Mouse (Mus musculus): ENCODE measurements around the gene Npdc1. TPM values are rescaled to one million over a fixed set of nuclear protein-coding genes. Genes with fewer than 3 reads are reported as not detected.
"Not testable (repeated sequence)": the region's sequence is repeated elsewhere in the genome, so short reads cannot be mapped to it uniquely, and the experiment has no call there.

Npdc1 gene
- total RNA-seq, 2 experiments from 2014 or later = 41.2 to 45.9 TPM

- DNase-seq (ENCODE audit: low spot score in 2 of 2) = peak in 1 of 2 experiments; percentile 70
Observed at GRCm38 (mm10) chr2:25394281-25395221, 4.6 kb upstream of the Npdc1 start.

DNA sequence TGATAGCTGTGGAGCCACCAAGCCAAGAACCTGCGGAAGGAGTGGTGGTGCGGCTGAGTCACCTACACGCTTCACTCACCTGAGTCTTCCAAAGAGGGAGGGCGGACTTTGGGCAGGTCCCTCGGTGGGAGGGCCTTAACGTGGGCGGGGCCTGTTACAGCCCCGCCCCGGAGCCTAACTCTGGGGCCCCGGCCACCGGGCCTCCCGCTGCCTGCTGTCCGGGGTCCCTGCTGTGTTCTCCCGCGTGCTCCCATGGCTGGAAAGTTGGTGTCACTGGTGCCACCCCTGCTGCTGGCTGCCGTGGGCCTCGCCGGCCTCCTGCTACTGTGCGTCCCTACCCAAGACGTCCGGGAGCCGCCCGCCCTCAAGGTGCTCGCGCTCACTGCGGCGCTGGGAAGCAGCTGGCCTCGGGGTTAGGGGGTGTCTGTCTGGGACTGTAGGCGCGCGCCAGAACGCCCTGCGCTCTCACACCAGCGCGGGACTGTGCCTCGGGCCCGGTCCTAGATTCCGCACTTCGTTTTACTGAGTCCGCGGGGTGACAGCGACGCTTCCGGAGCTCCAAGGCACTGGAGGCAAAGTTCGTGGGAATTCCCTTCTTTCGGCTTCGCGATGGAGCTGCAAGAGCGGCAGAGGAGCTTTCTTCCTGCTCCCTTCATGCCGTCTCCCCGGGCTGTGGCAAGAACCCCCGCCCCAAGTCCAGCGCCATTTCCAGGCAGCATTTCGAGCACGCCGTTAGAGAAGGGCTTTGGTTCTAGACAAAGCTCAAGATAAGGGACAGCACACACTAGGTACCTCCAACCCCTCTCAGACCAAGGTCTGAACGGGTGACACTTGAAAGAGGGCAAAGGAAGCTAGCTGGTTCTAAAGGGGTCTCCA is 3.2 kb upstream of the Npdc1 start, which contains the start of gene Entpd2:
Gene Entpd2, plus strand, starts transcription at position 154 of the 876 bp plus-strand sequence.
- DNase-seq (ENCODE audit: low spot score in 2 of 2) = peak in 1 of 2 experiments; percentile 41

GRCm38 (mm10) chr2:25396597-25396983 is 2.6 kb upstream of the Npdc1 start:
- no peak for DNase-seq (ENCODE audit: low spot score in 2 of 2)

GRCm38 (mm10) chr2:25397010-25397409 is 2.1 kb upstream of the Npdc1 start:
- DNase-seq (ENCODE audit: low spot score in 2 of 2) = no peak

DNA sequence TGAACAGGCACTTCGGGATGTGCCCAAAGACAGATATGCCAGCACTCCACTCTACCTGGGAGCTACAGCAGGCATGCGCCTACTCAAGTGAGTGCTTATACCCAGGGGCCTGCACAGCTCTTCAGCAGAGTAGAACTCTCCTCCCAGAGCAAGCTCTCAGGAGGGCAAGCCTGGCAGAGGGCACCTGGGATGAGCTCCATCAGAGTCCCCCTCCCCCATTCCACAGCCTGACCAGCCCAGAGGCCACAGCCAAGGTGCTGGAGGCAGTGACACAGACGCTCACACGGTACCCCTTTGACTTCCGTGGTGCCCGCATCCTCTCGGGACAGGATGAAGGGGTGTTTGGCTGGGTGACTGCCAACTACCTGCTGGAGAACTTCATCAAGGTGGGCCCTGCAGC is 1.1 kb upstream of the Npdc1 start:
- DNase-seq (ENCODE audit: low spot score in 2 of 2) = no peak

- DNase-seq (ENCODE audit: low spot score in 2 of 2) = peak in 1 of 2 experiments; percentile 60
Observed at GRCm38 (mm10) chr2:25400291-25400690, 1.1 kb downstream of the Npdc1 start.

- DNase-seq (ENCODE audit: low spot score in 2 of 2) = peak in 1 of 2 experiments; percentile 55
Observed at GRCm38 (mm10) chr2:25400764-25401163, 1.6 kb downstream of the Npdc1 start.

DNA sequence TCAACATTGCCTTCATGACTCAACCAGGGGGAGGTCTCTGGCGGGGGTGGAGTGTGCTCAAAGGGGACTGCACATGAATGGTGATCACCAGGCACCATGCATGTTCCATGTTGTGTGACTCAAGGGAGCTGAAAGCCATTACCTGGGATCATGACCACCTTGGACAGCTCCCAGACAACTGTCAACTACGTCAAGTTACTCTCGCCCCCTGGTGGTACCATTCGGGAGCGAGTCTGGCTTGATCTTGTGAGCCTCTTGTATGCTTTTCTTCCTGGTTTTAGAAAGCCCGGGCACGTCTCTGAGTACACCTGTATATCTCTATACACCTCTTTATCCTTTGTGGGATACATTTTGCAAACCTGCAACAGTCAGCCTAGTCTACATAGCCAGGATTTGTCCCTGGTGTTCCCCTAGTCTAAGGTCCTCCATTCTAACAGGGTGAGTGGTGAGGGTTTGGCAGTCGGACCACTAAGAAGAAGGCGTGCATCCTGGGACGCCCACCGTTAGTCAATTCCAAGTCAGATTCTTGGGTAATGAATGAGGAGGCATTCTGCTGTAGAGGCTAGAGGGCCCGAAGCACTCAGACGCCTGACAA is 3.3 kb downstream of the Npdc1 start:
- peak in 1 of 2 experiments; percentile 71 for DNase-seq (ENCODE audit: low spot score in 2 of 2)

DNA sequence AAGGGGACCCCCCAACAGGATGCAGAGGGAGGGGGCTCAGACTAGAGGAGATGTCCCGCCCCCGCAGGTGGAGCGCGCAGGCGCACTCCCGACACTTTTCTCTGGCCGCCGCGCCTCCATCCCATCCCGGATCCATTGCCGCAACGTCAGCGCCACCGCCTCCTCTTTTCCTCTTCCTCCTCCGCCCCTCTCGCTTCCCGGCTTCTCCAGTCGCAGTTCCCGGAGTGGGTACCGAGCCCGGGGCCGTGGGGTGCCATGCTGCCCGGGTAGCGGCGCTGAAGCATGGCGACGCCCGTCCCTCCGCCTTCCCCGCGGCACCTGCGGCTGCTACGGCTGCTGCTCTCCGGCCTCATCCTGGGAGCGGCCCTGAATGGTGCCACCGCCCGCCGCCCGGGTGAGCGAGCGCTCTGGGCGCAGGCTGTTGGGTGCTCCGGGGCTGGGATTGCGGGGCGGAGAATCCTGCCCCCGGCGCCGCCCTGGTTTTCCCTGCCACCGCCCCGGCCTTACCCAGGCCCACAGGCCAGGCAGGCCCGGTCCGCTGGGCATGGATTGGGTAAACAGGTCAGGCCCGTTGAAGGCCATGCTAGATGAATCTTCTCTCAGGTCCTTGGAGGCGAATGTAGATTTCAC is 3.9 kb downstream of the Npdc1 start:
- DNase-seq (ENCODE audit: low spot score in 2 of 2) = peak in 1 of 2 experiments; percentile 63

- DNase-seq (ENCODE audit: low spot score in 2 of 2) = no peak
Observed at GRCm38 (mm10) chr2:25403994-25404393, 4.8 kb downstream of the Npdc1 start.

GRCm38 (mm10) chr2:25408908-25409307 is 9.8 kb downstream of the Npdc1 start:
- no peak for DNase-seq (ENCODE audit: low spot score in 2 of 2)

DNA sequence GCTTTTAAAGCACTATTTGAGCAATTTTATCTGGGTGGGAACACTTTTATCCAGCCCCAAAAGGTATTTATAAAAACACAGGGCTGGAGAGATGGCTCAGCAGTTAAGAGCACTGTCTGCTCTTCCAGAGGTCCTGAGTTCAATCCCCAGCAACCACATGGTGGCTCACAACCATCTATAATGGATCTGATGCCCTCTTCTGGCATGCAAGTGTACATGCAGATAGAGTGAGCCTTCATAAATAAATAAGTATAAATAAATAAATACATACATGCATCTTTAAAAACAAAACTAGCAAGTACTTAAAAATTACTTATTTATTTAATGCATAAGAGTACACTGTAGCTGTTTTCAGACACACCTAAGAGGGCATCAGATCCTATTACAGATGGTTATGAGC is 14.3 kb downstream of the Npdc1 start:
- DNase-seq (ENCODE audit: low spot score in 2 of 2) = not testable (repeated sequence)

GRCm38 (mm10) chr2:25417426-25417825 is 18.3 kb downstream of the Npdc1 start:
- DNase-seq (ENCODE audit: low spot score in 2 of 2) = no peak

DNA sequence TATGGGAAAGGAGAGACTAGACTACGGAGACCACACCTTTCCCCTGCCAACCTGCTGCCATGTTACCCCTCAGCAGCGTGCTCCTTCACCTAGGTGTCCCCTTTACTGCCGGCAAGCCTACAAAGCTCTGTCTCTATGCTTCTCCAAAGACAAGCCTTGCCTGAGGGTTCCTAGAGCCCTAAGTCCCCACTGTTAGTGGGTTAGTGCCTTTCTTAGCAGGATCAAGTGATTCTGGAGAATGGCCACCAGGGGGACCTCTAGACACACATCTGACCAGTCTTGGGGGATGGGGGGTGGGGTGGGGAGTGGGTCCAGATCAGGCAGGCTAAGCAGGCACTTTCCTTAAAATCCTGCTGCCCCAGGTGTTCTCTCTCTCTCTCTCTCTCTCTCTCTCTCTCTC is 22.7 kb downstream of the Npdc1 start:
- no peak for DNase-seq (ENCODE audit: low spot score in 2 of 2)

DNA sequence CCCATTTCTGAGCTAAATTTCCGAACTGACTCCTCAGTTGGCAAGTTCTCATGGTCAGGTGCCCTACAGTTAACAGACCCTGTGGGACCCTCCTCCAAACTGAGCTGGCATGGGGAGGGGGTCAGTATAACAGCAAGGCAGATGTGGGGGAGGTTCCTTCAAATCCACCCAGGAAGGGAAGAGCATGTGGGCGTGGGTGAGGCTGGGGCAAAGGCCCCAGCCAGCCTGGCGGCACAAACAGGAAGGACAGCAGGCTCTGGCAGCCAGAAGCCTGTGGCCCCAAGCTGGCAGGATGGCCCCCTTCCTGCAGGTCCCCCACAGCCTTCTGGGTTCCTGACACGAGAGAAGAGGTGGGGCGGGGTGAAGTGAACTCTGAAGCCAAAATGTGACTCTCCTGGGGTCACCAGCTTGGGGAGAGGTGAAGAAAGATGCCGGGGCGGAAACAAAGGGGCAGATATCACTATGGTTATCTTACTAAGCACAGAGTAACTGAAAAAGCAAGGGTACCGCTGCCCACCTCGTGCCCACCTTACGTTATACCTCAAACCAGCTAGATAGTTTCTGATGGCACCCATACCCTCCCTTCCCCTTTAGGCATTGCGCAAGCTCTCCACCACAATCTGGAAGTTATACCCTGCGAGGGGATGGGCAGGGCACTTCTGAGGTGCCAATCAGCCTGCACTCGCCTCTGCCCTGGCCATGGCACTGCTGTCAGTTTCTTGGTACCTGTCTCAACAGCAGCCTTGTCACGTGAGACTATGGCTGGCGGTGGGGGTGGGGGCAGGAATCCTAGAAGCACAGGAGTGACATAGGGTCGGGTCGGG is 23.6 kb downstream of the Npdc1 start, which contains the start of gene Fut7:
Gene Fut7, plus strand, starts transcription at position 681 of the 824 bp plus-strand sequence.
- DNase-seq (ENCODE audit: low spot score in 2 of 2) = no peak

- DNase-seq (ENCODE audit: low spot score in 2 of 2) = no peak
Observed at GRCm38 (mm10) chr2:25423626-25424025, 24.5 kb downstream of the Npdc1 start.

GRCm38 (mm10) chr2:25425481-25425880 is 26.3 kb downstream of the Npdc1 start:
- DNase-seq (ENCODE audit: low spot score in 2 of 2) = no peak

GRCm38 (mm10) chr2:25426721-25427191 is 27.6 kb downstream of the Npdc1 start:
- DNase-seq (ENCODE audit: low spot score in 2 of 2) = peak in 1 of 2 experiments; percentile 72

GRCm38 (mm10) chr2:25427256-25427655 is 28.1 kb downstream of the Npdc1 start:
- no peak for DNase-seq (ENCODE audit: low spot score in 2 of 2)
